Mouse (Mus musculus): ENCODE results near the gene Zmynd8. TPM values are rescaled to one million over a fixed set of nuclear protein-coding genes. Genes with fewer than 3 reads are reported as not detected.

Gene Zmynd8
- polyA plus RNA-seq, 1 experiment: 66.4 TPM

DNA sequence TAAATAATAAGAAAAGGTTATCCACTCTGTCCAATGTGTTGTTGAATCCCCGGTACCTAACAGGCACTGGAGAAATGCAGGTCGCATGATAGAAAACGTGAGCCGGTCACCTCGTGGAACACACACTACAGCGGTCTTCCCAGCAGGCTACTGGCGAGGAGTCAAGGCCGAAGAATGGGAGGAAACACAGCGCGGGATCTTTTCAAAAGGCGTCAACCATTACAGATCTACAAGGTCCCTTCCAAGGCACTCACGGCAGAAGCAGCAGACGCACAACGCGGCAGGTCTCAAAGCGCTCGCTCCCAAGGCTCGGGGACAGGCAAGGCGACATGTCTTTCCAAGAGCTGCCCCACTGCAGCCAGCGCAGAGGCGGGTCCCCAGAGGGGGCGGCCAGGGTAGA lies 53.3 kb downstream of the Zmynd8 start:
- Histone ChIP-seq H3K27ac (ENCODE audit: insufficient read depth, low read length) (no peak overlapping the region), H3K4me1 (ENCODE audit: control insufficient read depth, insufficient read depth, low read length) (peaks cover 2% of the 10 kb centered on the region; the same call in 1 of the 2 replicates), H3K4me3 (ENCODE audit: insufficient read depth, low read length) (no peak overlapping the region)
- TF ChIP-seq POLR2A (IDR thresholded peaks at IDR 0.05; ENCODE audit: low read depth, low read length) (no peak), CTCF (IDR thresholded peaks at IDR 0.05; ENCODE audit: borderline replicate concordance, insufficient read depth, low read length) (no peak)

DNA sequence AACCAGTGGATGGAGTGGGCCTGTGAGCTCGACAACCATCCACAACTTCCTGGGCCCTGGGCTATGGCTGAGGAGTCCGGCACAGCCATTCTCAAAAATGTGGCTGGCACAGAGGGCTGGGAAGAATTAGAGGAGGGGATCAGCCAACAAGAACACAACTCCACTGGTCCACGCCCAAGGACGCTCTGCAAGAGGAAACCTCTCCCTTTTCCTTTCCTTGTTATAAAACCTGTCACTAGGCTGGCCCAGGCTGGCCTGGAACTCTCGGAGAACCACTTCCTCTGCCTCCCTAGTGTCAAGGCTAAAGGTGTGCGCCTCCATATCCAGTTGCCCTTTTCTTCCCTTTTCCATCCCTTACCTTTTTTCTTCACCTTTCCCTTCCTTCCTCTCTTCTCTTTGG lies 55.5 kb downstream of the Zmynd8 start:
- TF ChIP-seq CTCF (IDR thresholded peaks at IDR 0.05; ENCODE audit: borderline replicate concordance, insufficient read depth, low read length) (no peak), POLR2A (IDR thresholded peaks at IDR 0.05; ENCODE audit: low read depth, low read length) (no peak)
- no peak overlapping the region for H3K27ac ChIP-seq (ENCODE audit: insufficient read depth, low read length)
- H3K4me1 ChIP-seq (ENCODE audit: control insufficient read depth, insufficient read depth, low read length): no peaks in the 10 kb centered on the region
- H3K4me3 ChIP-seq (ENCODE audit: insufficient read depth, low read length): no peak overlapping the region

DNA sequence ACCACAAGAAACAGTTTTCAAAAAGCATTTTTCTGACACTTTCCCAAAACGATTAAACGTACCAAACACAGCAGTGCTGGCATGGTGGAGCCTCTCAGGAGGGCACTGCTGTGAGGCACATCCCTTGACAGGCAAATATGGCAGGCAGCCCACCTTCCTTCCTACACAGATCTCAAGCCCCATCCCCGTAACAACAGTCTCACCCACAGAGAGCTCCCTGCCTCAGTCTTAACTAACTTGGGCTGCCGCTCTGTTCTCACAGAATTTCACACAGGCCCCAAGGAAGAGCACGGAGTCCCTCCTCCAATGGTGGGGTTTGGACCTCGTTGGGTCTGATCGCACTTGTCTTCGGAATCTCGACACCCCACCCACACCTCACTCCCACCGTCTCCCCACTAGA lies 56.6 kb downstream of the Zmynd8 start:
- TF ChIP-seq POLR2A (IDR thresholded peaks at IDR 0.05; ENCODE audit: low read depth, low read length) (no peak), CTCF (IDR thresholded peaks at IDR 0.05; ENCODE audit: borderline replicate concordance, insufficient read depth, low read length) (no peak)
- Histone ChIP-seq H3K4me1 (ENCODE audit: control insufficient read depth, insufficient read depth, low read length) (no peaks in the 10 kb centered on the region), H3K4me3 (ENCODE audit: insufficient read depth, low read length) (no peak overlapping the region), H3K27ac (ENCODE audit: insufficient read depth, low read length) (peak overlapping the region; percentile 71; the same call in 1 of the 2 replicates)

DNA sequence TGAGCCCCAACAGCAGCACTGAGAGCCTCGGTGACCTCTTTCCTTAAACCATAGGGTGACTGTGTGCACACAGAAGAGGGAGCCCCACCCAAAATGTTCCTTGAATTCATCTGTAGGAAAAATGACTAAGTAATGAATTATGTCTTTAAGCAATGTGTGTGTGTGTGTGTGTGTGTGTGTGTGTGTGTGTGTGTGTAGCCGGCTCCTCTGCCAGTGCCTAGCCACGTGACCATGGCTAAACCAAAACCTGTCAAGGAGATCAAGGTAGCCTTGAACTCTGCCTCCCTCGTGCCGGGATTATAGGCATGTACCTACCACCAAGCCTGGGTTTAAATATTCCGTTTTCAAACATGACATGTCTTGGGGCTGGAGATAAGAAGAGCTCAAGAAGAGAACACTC lies 57.0 kb downstream of the Zmynd8 start:
- Histone ChIP-seq H3K27ac (ENCODE audit: insufficient read depth, low read length) (peak overlapping the region; percentile 71), H3K4me3 (ENCODE audit: insufficient read depth, low read length) (no peak overlapping the region), H3K4me1 (ENCODE audit: control insufficient read depth, insufficient read depth, low read length) (no peaks in the 10 kb centered on the region)
- TF ChIP-seq CTCF (IDR thresholded peaks at IDR 0.05; ENCODE audit: borderline replicate concordance, insufficient read depth, low read length) (no peak), POLR2A (IDR thresholded peaks at IDR 0.05; ENCODE audit: low read depth, low read length) (no peak)

DNA sequence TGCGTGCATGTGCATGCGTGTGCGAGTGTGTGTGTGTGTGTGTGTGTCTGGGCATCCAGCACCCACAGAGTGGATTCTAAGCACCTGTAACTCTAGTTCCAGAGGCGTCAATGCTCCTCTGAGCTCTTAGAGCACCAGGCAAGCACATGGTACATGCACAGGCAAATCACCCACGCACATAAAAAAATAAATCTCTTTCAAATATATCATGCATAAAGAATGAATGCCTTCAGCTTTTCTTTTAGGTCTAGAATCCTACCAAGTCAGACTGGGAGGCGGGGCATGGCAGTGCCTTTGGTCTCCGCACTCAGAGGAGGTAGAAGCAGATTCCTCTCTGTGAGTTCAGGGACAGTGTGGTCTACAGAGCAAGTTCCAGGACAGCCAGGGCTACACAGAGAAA lies 58.0 kb downstream of the Zmynd8 start:
- H3K4me1 ChIP-seq (ENCODE audit: control insufficient read depth, insufficient read depth, low read length): no peaks in the 10 kb centered on the region
- no peak for TF ChIP-seq CTCF (IDR thresholded peaks at IDR 0.05; ENCODE audit: borderline replicate concordance, insufficient read depth, low read length)
- no peak for TF ChIP-seq POLR2A (IDR thresholded peaks at IDR 0.05; ENCODE audit: low read depth, low read length)
- H3K27ac ChIP-seq (ENCODE audit: insufficient read depth, low read length): peak overlapping the region; percentile 71
- no peak overlapping the region for H3K4me3 ChIP-seq (ENCODE audit: insufficient read depth, low read length)

DNA sequence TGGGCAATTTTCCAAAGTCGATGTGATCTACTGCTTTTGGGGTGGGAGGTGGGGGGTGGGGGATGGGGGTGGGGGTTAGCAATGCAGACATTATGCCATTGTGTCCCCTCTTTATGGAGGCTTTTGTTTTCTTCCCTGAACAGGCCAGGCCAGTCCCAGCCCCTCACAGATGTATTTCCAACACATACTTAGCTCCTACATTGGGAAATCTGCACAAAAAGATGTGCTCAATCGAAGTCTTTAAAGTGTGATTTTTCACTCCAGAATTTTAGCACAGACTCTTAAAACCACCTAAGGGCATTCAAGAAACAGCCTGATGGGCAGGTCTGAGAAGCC lies 59.5 kb downstream of the Zmynd8 start:
- no peak for TF ChIP-seq CTCF (IDR thresholded peaks at IDR 0.05; ENCODE audit: borderline replicate concordance, insufficient read depth, low read length)
- TF ChIP-seq POLR2A (IDR thresholded peaks at IDR 0.05; ENCODE audit: low read depth, low read length): no peak
- H3K27ac ChIP-seq (ENCODE audit: insufficient read depth, low read length): no peak overlapping the region
- no peak overlapping the region for H3K4me3 ChIP-seq (ENCODE audit: insufficient read depth, low read length)
- H3K4me1 ChIP-seq (ENCODE audit: control insufficient read depth, insufficient read depth, low read length): no peaks in the 10 kb centered on the region

DNA sequence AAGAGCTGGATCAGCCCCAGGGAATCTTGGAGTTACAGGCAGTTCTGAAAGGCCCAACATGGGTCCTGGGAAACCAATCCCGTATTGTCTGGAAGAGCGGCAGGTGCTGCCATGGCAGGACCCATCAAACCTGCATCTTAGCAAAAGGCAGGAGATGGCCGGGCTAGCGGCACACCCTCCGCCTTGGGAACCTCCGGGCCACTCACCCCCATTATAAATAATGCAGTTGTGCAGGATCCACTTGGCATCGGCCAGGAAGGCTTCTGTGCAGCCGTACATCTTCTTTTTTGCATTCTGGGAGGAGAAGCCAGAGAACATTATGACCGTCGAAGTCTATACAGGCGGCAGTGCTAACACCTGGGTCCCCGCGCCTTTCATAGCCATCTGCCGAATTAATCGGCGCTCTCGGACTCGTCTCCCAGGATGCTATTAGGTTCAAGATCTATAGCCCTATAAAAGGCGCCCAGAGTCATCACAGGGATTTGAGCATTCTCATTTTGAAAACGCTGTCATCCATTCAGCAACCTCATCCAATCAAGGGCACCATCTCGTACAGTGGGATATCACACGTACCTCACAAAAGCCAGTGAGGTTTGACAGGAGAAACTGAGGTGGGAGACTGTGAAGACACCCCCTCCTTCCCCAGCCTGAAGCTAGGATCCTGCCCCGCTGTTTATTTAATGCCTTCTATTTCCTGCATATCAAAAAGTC lies 60.1 kb downstream of the Zmynd8 start:
- TF ChIP-seq POLR2A (IDR thresholded peaks at IDR 0.05; ENCODE audit: low read depth, low read length) (no peak), CTCF (IDR thresholded peaks at IDR 0.05; ENCODE audit: borderline replicate concordance, insufficient read depth, low read length) (no peak)
- Histone ChIP-seq H3K4me1 (ENCODE audit: control insufficient read depth, insufficient read depth, low read length) (no peaks in the 10 kb centered on the region), H3K4me3 (ENCODE audit: insufficient read depth, low read length) (no peak overlapping the region), H3K27ac (ENCODE audit: insufficient read depth, low read length) (no peak overlapping the region)

DNA sequence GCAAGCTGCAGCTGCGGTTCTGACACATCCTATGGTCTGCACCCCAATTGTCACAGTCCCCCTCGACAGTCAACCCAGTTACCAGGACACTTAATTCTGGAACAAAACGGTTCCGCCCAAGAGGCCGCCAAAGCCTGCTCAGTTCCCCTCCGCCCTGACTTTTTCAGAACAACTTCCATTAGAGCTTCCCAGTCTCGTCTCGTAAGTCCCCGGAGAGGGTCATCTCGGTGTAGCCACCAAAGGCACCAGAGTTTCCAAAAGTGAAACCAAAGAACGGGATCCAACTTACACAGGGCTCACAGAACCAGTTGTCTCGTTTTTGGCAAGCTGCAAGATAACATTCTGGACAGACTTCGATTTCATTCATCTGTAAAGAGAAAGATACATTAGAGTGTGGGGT lies 64.2 kb downstream of the Zmynd8 start:
- no peak overlapping the region for H3K27ac ChIP-seq (ENCODE audit: insufficient read depth, low read length)
- TF ChIP-seq POLR2A (IDR thresholded peaks at IDR 0.05; ENCODE audit: low read depth, low read length) (no peak), CTCF (IDR thresholded peaks at IDR 0.05; ENCODE audit: borderline replicate concordance, insufficient read depth, low read length) (no peak)
- H3K4me3 ChIP-seq (ENCODE audit: insufficient read depth, low read length): no peak overlapping the region
- 0 out of 2 replicates have a peak, but pooled peaks cover 2% of the 10 kb centered on the region for H3K4me1 ChIP-seq (ENCODE audit: control insufficient read depth, insufficient read depth, low read length)

DNA sequence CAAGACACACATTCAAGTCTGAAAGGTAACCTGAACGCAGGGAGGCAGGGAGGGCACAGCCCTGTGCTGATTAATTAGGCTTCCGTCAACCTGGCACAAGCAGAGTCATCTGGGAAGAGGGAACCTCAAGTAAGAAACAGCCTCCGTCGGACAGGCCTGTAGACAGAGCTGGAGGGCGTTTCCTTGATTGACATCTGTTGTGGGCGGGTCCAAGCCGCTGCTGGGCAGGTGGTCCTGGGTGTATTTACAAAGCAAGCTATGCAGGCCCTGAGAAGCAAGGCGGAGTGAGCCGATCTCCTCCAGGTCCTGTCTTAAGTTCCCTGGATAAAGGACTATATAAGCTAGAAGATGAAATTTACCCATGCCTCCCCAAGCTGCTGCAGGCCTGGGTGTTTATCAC lies 65.3 kb downstream of the Zmynd8 start:
- no peak for TF ChIP-seq CTCF (IDR thresholded peaks at IDR 0.05; ENCODE audit: borderline replicate concordance, insufficient read depth, low read length)
- no peak for TF ChIP-seq POLR2A (IDR thresholded peaks at IDR 0.05; ENCODE audit: low read depth, low read length)
- Histone ChIP-seq H3K4me1 (ENCODE audit: control insufficient read depth, insufficient read depth, low read length) (0 out of 2 replicates have a peak, but pooled peaks cover 2% of the 10 kb centered on the region), H3K4me3 (ENCODE audit: insufficient read depth, low read length) (no peak overlapping the region), H3K27ac (ENCODE audit: insufficient read depth, low read length) (no peak overlapping the region)

DNA sequence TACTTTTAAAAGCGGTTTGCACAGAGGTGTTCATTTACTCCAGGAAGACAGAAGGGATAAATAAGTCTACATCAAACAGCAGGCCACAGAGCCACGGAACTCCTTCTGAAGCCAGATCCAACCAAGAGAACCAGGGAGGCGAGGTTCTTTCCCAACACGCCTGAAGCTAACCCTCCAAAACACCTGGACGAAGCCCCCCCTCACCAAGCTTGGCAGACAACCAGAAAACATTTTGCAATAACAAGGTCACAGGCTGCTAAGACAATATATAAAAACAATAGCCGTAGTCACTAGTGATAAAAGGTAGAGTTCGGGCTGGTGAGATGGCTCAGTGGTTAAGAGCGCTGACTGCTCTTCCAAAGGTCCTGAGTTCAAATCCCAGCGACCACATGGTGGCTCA lies 66.1 kb downstream of the Zmynd8 start:
- no peak overlapping the region for H3K4me3 ChIP-seq (ENCODE audit: insufficient read depth, low read length)
- H3K27ac ChIP-seq (ENCODE audit: insufficient read depth, low read length): no peak overlapping the region
- H3K4me1 ChIP-seq (ENCODE audit: control insufficient read depth, insufficient read depth, low read length): 0 out of 2 replicates have a peak, but pooled peaks cover 2% of the 10 kb centered on the region
- TF ChIP-seq POLR2A (IDR thresholded peaks at IDR 0.05; ENCODE audit: low read depth, low read length) (no peak), CTCF (IDR thresholded peaks at IDR 0.05; ENCODE audit: borderline replicate concordance, insufficient read depth, low read length) (no peak)

All from embryonic fibroblast, embryonic 13.5 days (primary cell).